Mouse (Mus musculus) ovary, adult 18-20 months (tissue): ENCODE results near the gene Arhgef3.

Source experiments
- DNase-seq: peaks from one replicate; pipeline ENCODE4 v3.0.0; 2022; ENCODE audit warnings: low spot score, mixed read lengths

Gene Arhgef3

DNA sequence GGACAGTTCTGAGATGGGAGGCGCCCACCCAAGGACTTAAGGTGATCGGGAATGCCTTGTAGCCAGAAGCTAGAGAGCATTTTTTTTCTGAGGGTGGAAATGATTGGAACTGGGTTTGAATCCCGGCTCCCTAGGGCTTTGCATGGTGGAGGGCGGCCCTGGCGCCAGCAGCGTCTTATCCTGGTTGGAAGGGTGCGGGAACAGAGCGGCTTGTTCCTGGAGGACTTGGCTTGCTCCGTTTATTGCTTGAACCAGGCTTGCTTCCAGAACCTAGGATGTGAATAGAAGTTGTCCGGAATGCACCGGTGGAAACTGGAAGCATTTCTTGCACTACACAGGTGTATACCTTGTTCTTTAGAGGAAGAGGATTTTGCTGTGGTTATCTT is 569 bp downstream of the Arhgef3 start:
- DNase-seq = no peak

- DNase-seq = no peak
Measured at GRCm38 (mm10) chr14:27115991-27116390, 1.3 kb downstream of the Arhgef3 start.

GRCm38 (mm10) chr14:27116577-27117165 is 2.0 kb downstream of the Arhgef3 start:
- no peak for DNase-seq

DNA sequence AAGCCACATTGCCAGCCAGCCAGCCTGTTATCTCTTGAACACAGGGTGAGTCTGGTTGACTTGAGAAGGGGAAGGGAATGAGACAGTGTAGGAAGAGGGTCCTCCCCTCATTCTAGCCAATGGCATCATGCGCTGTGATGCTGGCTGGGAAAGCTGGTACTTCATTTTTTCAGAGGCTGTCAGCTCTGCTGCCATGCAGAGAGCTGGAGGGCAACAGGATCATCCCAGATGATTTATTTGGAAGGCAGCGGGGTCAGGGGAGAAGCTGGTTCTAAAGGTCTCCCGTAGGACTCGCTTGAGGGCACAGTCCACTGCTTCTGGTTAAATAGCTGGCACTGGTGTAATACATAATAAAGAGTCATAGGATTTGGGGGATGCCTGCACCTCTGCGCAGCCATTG is 3.8 kb downstream of the Arhgef3 start:
- DNase-seq = no peak

GRCm38 (mm10) chr14:27122646-27123045 is 7.9 kb downstream of the Arhgef3 start:
- DNase-seq = no peak

GRCm38 (mm10) chr14:27123543-27123942 is 8.8 kb downstream of the Arhgef3 start:
- DNase-seq = no peak

DNA sequence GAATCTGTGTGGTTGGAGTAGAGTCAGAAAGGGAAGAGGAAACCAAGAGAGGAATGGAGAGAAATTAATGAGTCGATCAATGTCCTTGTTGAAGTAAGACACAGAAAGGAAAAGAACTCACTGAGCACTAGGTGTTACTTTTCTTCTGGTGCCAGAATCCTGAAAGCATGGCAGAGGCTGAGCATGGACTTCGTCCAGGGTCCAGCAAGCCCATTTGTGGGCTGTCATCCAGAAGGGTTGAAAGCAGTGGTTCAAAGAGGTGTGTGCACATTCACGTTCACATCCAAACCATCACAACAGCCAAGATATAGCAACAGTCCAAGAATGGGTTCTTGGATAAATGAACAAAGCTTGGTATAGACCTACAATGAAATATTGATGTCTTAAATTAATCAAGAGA is 15.3 kb downstream of the Arhgef3 start:
- no peak for DNase-seq

DNA sequence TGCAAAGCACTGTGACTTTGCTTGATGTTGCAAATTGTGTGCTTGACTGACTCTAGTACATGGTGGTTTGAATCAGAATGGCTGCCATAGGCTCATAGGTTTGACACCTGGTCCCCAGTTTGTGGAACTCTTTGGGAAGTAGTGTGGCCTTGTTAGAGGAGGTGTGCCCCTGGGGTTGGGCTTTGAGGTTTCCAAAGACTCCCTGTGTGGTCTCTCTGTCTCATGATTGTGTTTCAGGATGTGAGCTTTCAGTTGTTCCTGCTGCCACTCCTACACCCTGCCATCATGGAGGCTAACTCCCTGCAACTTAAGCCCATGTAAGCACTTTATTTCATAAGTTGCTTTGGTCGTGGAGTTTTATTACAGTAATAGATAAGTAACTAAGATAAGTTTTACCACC is 16.0 kb downstream of the Arhgef3 start:
- no peak for DNase-seq

- DNase-seq = no peak
Measured at GRCm38 (mm10) chr14:27131521-27131920, 16.8 kb downstream of the Arhgef3 start.

- no peak for DNase-seq
Measured at GRCm38 (mm10) chr14:27138891-27139290, 24.2 kb downstream of the Arhgef3 start.

- DNase-seq = no peak
Measured at GRCm38 (mm10) chr14:27139968-27140367, 25.3 kb downstream of the Arhgef3 start.

DNA sequence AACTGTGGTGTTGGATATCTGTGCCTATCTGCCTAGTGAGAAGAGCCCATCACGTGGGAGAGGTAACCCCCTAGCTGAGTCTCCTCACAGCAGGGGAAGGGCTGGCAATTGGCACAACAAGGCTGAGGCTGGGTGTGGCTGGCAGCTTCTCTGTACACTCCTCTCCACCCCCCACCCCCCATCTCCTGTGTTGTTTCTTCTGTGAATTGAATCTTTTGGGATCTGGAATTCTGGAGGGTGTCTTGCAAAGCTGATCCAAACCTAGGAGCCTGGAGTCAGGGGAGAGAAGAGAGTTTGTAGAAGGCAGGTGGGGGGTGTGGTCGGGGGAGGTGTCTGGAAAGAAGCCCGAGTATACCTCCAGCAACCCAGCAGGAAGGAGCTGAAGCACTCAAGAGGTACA is 26.8 kb downstream of the Arhgef3 start:
- no peak for DNase-seq

- DNase-seq = no peak
Measured at GRCm38 (mm10) chr14:27142680-27143079, 28.0 kb downstream of the Arhgef3 start.

DNA sequence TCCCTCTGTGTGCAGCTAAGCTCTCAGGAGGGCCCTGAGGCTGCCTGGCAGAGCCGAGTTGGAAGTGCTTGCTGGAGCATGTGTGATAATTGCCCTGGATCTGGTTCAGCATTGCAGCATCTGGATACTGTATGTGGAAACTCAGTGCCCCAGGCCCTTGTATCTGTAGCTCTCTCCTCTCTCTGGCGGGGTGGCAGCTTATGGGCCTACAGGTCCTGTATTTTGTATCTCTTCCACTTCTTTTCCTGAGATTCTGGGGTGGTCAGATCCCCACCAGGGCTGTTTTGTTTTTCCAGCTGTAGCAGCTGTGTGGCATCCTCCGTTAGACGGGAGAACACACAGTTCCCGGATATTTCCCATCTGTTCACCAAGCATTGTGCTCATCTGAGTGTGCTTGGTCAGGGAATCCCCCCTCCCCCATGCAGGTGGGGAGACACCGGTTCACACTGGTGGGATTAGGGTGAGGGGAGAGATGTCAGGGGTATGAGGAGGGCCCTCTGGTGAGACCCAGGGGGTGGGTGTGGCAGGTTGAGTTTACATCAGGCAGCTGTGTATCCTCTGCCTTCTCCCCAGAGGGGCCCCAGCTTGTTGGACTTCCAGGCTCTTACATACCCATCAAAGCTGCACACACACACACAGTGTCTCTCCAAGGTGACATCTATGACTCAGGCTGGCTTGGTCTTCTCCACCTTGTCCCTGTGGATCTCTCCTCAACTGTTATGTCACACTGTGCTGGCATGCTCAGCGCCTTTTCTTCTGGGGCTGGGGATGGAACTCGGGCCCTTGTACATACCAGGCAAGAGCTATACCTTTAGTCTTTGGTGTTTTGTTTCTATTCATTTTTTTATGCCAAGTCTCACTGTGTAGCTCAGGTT is 30.7 kb downstream of the Arhgef3 start:
- no peak for DNase-seq

DNA sequence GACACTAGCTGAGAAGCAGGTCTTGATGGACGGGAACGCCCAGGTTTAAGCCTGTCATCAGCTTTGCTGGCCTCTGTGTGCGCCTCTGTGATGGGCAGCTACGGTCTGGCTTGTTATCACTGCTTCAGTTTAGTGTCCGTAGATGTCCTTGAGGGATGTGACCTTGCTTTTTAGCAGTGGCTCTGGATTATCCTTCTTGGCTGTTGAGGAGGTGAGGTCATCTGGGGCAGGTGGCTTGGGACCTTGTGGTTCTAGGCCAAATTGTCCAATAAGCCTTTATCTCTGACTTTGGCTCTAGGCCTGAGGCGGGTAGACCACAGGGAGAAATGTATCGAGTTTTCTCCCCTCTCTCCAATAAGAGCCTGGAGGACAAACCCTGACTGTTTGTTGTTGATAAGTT is 33.0 kb downstream of the Arhgef3 start:
- DNase-seq = peak; percentile 19

DNA sequence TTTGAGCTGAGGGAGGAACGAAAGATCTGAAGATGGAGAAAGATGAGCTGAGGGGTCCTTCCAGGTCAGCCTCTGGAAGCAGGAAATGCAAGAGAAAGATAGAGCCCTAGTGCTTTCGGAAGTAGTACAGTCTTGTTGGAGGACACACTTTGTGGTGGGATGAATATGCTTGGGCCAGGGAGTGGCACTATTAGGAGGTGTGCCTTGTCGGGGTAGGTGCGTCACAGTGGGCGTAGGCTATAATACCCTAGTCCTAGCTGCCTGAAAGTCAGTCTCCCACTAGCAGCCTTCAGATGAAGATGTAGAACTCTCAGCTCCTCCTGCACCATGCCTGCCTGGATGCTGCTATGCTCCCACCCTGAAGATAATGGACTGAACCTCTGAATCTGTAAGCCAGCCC is 34.7 kb downstream of the Arhgef3 start:
- no peak for DNase-seq

DNA sequence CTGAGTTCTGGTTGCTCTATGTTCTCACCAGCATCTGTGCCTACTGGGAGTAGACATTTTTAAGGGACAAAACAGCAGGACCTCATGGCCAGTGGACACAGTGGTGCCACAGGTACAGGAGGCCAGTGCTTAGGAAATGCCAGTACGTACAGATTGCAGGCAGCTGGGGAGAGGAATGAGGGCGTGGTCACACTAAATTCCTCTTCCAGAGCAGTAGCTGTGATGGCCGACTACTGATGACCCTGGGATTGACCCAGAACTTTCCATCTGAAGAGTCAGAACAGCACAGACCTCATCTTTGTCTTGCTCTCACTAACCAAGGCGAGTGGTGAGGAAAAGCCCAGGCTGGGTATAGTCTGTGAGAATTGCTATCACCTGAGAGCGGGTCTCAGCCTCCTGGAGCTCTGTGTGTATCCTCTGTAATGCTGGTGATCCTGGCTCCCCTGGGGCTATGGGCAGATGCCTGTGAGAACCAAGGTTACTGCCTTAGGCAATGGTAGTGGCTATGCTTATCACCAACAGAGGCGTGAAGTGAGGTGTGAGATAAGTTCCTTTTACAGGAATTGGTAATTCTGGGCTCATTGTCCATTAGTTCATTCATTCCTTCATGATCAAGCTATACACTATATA is 35.4 kb downstream of the Arhgef3 start:
- DNase-seq = no peak

GRCm38 (mm10) chr14:27151432-27151831 is 36.7 kb downstream of the Arhgef3 start:
- DNase-seq = no peak

GRCm38 (mm10) chr14:27155088-27155487 is 40.4 kb downstream of the Arhgef3 start:
- DNase-seq = no peak

- no peak for DNase-seq
Measured at GRCm38 (mm10) chr14:27156032-27156431, 41.3 kb downstream of the Arhgef3 start.

- DNase-seq = no peak
Measured at GRCm38 (mm10) chr14:27158133-27158532, 43.4 kb downstream of the Arhgef3 start.

- DNase-seq = no peak
Measured at GRCm38 (mm10) chr14:27158782-27159181, 44.1 kb downstream of the Arhgef3 start.

DNA sequence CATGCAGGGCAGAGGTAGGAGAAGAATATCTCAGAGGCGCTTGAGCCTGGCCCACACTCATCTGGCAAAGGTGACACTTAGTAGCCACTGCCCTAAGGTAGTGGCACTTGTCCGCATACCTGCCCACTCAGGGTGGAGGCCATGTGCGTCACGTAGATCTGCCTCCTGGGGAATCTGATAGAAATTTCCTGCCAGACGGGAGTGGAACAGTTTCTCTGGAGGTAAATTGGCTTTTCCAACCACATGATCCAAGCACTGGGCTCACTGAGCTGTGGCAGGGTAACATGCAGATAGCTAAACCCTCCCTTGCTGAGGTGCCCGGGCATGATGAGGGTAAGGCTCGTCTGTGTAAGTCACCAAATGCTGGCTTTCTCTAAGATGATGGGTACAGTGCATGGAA is 46.1 kb downstream of the Arhgef3 start:
- no peak for DNase-seq
